Mouse (Mus musculus): ENCODE measurements around the gene Cyp4f37. TPM values are rescaled to one million over a fixed set of nuclear protein-coding genes. Genes with fewer than 3 reads are reported as not detected.

The Cyp4f37 gene
- total RNA-seq, 2 experiments from 2014 or later: not detected

DNA sequence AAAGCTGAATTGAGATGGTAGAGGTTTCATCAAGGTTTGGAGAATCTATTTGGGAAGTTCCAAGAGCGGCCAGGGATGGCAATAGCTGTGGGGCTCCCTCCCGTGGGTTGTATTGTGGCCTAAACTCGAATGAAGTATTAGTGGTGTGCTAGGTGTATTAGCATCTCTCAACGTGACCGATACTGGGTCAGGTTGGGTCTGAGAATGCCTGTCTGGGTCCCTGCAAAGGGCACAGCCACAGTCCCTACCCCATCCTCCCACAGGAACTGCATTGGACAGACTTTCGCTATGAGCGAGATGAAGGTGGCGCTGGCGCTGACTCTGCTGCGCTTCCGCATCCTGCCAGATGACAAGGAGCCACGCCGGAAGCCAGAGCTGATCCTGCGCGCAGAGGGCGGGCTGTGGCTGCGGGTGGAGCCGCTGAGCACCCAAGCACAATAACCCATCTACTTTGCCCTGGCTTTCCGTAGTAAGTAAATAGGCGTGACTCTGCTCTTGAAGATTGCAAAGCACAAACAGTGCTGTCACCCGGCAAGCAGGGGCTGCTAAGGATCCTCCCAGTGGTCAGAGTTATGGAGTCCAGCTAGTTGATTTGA lies 55.0 kb downstream of the Cyp4f37 start:
- intact Hi-C loops (cut with DNase I): no loop called here
- no peak for DNase-seq

DNA sequence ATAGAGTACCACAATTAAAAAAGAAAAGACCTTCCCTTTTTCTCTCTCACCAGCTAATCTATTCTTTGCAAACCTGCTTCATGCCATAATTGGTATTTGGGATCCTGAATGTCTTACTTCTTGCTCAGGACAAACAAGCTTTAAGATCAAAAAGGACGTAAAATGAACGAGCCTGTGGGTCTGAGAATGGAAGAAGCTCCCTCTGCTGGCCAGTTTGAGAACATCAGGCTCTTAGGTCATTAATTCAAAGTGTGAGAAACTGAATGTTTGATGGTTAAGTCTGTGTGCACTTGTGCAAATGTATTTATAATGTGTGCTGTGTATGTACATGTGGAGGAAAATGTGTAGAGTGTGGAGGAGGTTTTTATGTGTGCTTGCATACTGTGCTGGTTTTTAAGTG lies 59.3 kb downstream of the Cyp4f37 start:
- DNase-seq: peak; percentile 35 to 58
- intact Hi-C loops (cut with DNase I): loop anchor here (2.0 to 5.0 kb wide), 3 partner anchors 44 to 152 kb away; no protein-coding TSS in a partner anchor

DNA sequence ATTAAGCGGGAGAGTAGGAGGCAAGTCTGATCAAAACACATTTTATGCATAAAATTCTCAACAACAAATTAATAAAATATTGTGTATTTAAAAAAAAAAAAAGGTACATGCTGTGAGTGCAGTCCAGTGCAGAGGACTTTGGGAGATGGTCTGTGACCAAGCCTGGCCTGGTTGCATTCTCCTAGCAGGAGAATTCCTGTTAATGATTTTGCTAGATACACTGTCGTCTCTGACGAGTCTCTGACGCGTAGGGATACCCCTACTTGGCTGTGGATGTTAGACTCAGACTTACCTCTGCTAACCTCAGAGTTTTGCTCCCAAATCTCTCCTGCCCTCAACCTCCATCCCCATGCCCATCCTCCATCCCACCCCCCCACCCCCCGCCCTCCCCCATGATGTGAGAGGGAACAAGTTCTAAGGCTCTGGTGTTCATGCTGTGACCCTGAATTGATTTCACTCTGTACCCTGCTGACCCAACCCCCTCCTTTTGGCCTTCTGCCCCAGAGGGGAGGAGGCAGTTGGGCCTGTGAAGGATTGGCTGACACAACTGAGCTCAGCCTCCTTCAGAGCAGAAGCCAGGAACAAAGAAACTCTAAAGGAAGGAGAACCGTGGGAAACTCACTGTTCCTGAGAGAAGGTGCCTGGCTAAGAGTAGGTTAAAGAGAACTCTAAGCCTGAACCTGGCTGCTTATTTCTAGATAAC lies 64.1 kb downstream of the Cyp4f37 start, which contains the start of gene Cyp4f15:
Gene Cyp4f15, plus strand, starts transcription at position 580 of the 703 bp plus-strand sequence.
- intact Hi-C loops (cut with DNase I): no loop called here

More for the DNA sequence above, 64.1 kb downstream of the Cyp4f37 start, which contains the start of gene Cyp4f15:
- DNase-seq: peak in 1 of 2 experiments; percentile 3

Other genes starting within 250 kb of the Cyp4f37 start
- gene Wiz, start 231.9 kb upstream of the Cyp4f37 start, total RNA-seq (2021): 10 to 100 TPM; 22.4 to 23.4 TPM
- 1 to 10 TPM; 1.3 to 4.7 TPM for gene Rasal3, start 217.7 kb upstream of the Cyp4f37 start, total RNA-seq (2021)
- under 1 TPM; 0.24 to 0.93 TPM for gene Pglyrp2, start 197.1 kb upstream of the Cyp4f37 start, total RNA-seq (2021)
- gene Cyp4f39, start 168.6 kb upstream of the Cyp4f37 start, total RNA-seq (2021): under 1 TPM; 0.22 to 0.48 TPM
- gene Cyp4f17, start 115.3 kb upstream of the Cyp4f37 start, total RNA-seq (2021): 1 to 10 TPM; 5.2 to 6.7 TPM
- 10 to 100 TPM in 1 of 2 experiments, 1 to 10 TPM in 1; 6.5 to 10.7 TPM for gene Cyp4f16, start 84.8 kb upstream of the Cyp4f37 start, total RNA-seq (2021)
- gene Cyp4f40, start 37.6 kb downstream of the Cyp4f37 start, total RNA-seq (2021): not detected
- not detected for gene Cyp4f15, start 64.3 kb downstream of the Cyp4f37 start, total RNA-seq (2021)
- 10 to 100 TPM; 36.0 to 40.5 TPM for gene Zfp871, start 167.0 kb downstream of the Cyp4f37 start, total RNA-seq (2021)
- under 1 TPM; 0.22 to 0.24 TPM for gene Zfp811, start 188.6 kb downstream of the Cyp4f37 start, total RNA-seq (2021)
- 10 to 100 TPM; 11.8 to 12.0 TPM for gene Zfp799, start 209.0 kb downstream of the Cyp4f37 start, total RNA-seq (2021)